Mouse (Mus musculus) liver, postnatal 0 days (tissue): ENCODE data around the gene Gabarapl2.

Experiments
- CTCF ChIP-seq: sonication (generic); IDR thresholded peaks from 2 replicates; pipeline ENCODE4 v1.5.1; 2016; ENCODE audit warnings: antibody characterized with exemption, low read depth
- EP300 ChIP-seq: IDR thresholded peaks from 2 replicates; pipeline ENCODE4 v1.6.1; 2016; ENCODE audit warnings: antibody characterized with exemption, low read depth, mild to moderate bottlenecking

- no peak for TF ChIP-seq CTCF
- no peak for TF ChIP-seq EP300
Measured at GRCm38 (mm10) chr8:111954844-111955594, 14.5 kb downstream of the Gabarapl2 start.
